Mouse (Mus musculus): ENCODE data around the gene Grin3b. TPM values are rescaled to one million over a fixed set of nuclear protein-coding genes. Genes with fewer than 3 reads are reported as not detected.

Gene Grin3b
- total RNA-seq, 2 experiments from 2014 or later: 0.57 to 0.67 TPM

GRCm38 (mm10) chr10:79966886-79967400, 3.6 kb upstream of the Grin3b start:
- DNase-seq: peak; percentile 67 to 75

- no peak for DNase-seq
These were observed 2.3 kb upstream of the Grin3b start for GRCm38 (mm10) chr10:79968181-79968580.

GRCm38 (mm10) chr10:79969124-79969568, 1.4 kb upstream of the Grin3b start:
- DNase-seq: no peak

GRCm38 (mm10) chr10:79971183-79971497, 625 bp downstream of the Grin3b start:
- DNase-seq: no peak

GRCm38 (mm10) chr10:79972831-79973230, 2.3 kb downstream of the Grin3b start:
- DNase-seq: peak; percentile 55 to 58

- no peak for DNase-seq
These were observed 3.6 kb downstream of the Grin3b start for GRCm38 (mm10) chr10:79974087-79974486.

- no peak for DNase-seq
These were observed 4.2 kb downstream of the Grin3b start for GRCm38 (mm10) chr10:79974668-79975067.

GRCm38 (mm10) chr10:79976071-79976721, 5.7 kb downstream of the Grin3b start:
- DNase-seq: no peak

GRCm38 (mm10) chr10:79976722-79977107, 6.2 kb downstream of the Grin3b start:
- no peak for DNase-seq

- no peak for DNase-seq
These were observed 6.8 kb downstream of the Grin3b start for GRCm38 (mm10) chr10:79977324-79977723.

- no peak for DNase-seq
These were observed 7.5 kb downstream of the Grin3b start for GRCm38 (mm10) chr10:79978061-79978460.

- DNase-seq: peak; percentile 41 to 69
These were observed 9.1 kb downstream of the Grin3b start for GRCm38 (mm10) chr10:79979401-79980155.

GRCm38 (mm10) chr10:79983205-79983604, 12.7 kb downstream of the Grin3b start:
- DNase-seq: no peak

GRCm38 (mm10) chr10:79983670-79984069, 13.2 kb downstream of the Grin3b start:
- DNase-seq: peak; percentile 73 to 76

- peak; percentile 91 to 92 for DNase-seq
These were observed 13.8 kb downstream of the Grin3b start, which contains the start of gene Tmem259 for GRCm38 (mm10) chr10:79984195-79984816. Gene Tmem259, minus strand, starts transcription at chr10:79984330.

- peak; percentile 97 to 99 for DNase-seq
These were observed 14.4 kb downstream of the Grin3b start for GRCm38 (mm10) chr10:79984871-79985270.

- peak; percentile 83 to 84 for DNase-seq
These were observed 15.1 kb downstream of the Grin3b start for GRCm38 (mm10) chr10:79985334-79986231.

GRCm38 (mm10) chr10:79986232-79986878, 15.8 kb downstream of the Grin3b start:
- DNase-seq: peak; percentile 64 to 70

- DNase-seq: peak; percentile 88 to 91
These were observed 16.4 kb downstream of the Grin3b start for GRCm38 (mm10) chr10:79986963-79987362.

GRCm38 (mm10) chr10:79987771-79988505, 17.4 kb downstream of the Grin3b start:
- peak in 1 of 2 experiments; percentile 62 for DNase-seq
